Mouse (Mus musculus) midbrain, embryonic 14.5 days (tissue): ENCODE results near the gene Ube2e3. TPM values are rescaled to one million over a fixed set of nuclear protein-coding genes. Genes with fewer than 3 reads are reported as not detected.

Experiments
- ATAC-seq: fragments of 200-750 bp; cut with Nextera tagmentation; 2 replicates; pipeline ENCODE4 v1.8.0; 2017; ENCODE audit warnings: moderate number of reproducible peaks, moderate library complexity; ENCODE audit not compliant: low FRiP score, low TSS enrichment
- DNase-seq: peaks from one replicate; pipeline ENCODE4 v3.0.0-alpha.2; 2015
- H3K27ac ChIP-seq: fragments of 300-500 bp; sonication (generic); replicated peaks from 2 replicates; pipeline ENCODE4 v1.5.1; 2014; ENCODE audit warnings: mild to moderate bottlenecking, low read depth, low read length, moderate library complexity
- H3K27me3 ChIP-seq: fragments of 300-500 bp; sonication (generic); 2 replicates; pipeline ENCODE4 v1.6.1; 2014; ENCODE audit warnings: low read length, control low read depth, mixed read lengths; ENCODE audit not compliant: control insufficient read depth, insufficient read depth
- H3K36me3 ChIP-seq: fragments of 300-500 bp; sonication (generic); 2 replicates; pipeline ENCODE4 v1.6.1; 2014; ENCODE audit warnings: low read length, control low read depth; ENCODE audit not compliant: control insufficient read depth, insufficient read depth
- H3K4me1 ChIP-seq: fragments of 300-500 bp; sonication (generic); 2 replicates; pipeline ENCODE4 v1.6.1; 2014; ENCODE audit warnings: mild to moderate bottlenecking, antibody characterized with exemption, low read length, control low read depth; ENCODE audit not compliant: control insufficient read depth, insufficient read depth
- H3K4me2 ChIP-seq: fragments of 300-500 bp; sonication (generic); 2 replicates; pipeline ENCODE4 v1.6.1; 2014; ENCODE audit warnings: mild to moderate bottlenecking, low read length, moderate library complexity
- H3K4me3 ChIP-seq: fragments of 300-500 bp; sonication (generic); replicated peaks from 2 replicates; pipeline ENCODE4 v1.5.1; 2014; ENCODE audit warnings: low read depth, low read length
- H3K9ac ChIP-seq: fragments of 300-500 bp; sonication (generic); replicated peaks from 2 replicates; pipeline ENCODE4 v1.6.1; 2014; ENCODE audit warnings: mild to moderate bottlenecking, low read length, moderate library complexity
- H3K9me3 ChIP-seq: fragments of 300-500 bp; sonication (generic); 2 replicates; pipeline ENCODE4 v1.6.1; 2016; ENCODE audit warnings: low read length, control low read depth, mixed read lengths; ENCODE audit not compliant: control insufficient read depth
- WGBS: fragments of 180-500 bp; shearing (Covaris S2); extraction: QIAGEN DNeasy Blood & Tissue Kit; methylation state at CpG from one replicate; pipeline ENCODE4 v1.1.7; 2014; 5-methylcytosine and 5-hydroxymethylcytosine counted together
- polyA plus RNA-seq: library from polyadenylated mRNA; unstranded; fragments of >200 nt; fragmentation: Nextera tagmentation; extraction: Ambion mirVana; gene quantifications from 2 replicates; pipeline ENCODE4 v1.2.1, GENCODE M21; 2014

Ube2e3 gene
- polyA plus RNA-seq, 1 experiment from 2014 or later, result 322 TPM

DNA sequence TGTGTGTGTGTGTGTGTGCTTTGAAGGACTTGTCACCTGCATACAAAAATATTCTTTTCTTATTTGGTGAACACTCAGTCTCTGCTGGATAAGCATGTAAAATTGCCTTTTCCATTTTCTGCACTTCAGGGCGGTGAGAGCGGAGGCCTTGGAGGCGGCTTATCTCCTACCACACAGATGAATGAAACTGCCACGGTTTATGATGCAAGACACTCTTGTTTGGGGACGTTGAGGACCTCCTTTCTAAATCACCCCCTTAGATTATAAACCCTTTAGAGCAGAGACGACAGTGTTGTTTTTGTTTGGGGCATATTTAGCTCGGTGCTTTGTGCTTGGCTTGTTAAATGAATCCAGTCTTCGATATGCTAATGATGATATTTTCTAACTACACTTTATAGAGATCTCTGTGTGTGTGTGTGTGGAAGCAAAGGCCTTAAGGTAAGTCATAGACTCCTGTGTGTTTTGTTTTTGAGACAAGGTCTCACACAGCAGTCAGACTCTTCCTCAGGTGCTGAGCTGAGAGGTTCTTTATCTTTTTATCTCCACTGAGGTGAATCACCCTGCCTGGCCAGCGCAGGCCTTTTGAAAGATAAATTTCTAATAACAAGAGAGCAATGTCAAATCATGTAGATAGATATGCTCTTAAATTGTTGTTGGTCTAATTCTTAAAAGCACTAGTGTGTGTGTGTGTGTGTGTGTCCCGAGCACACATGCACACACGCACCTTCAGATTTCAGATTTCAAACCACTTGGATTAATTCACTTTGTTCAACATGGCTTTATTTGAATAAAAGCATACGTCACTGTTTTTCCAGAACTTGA lies 8.4 kb upstream of the Ube2e3 start:
- no peak overlapping the region for H3K9ac ChIP-seq

GRCm38 (mm10) chr2:78860088-78860372 lies 7.9 kb upstream of the Ube2e3 start:
- Histone ChIP-seq H3K4me3 (no peak overlapping the region), H3K9me3 (no peaks in the 10 kb centered on the region), H3K27ac (no peak overlapping the region), H3K4me1 (0 out of 2 replicates have a peak, but pooled peaks cover 2% of the 10 kb centered on the region), H3K27me3 (no peaks in the 10 kb centered on the region), H3K9ac (no peak overlapping the region), H3K4me2 (no peak overlapping the region), H3K36me3 (no peaks in the 10 kb centered on the region)
- 89% methylated on average over 3 of the region's 3 CpGs for WGBS
- DNase-seq, result no peak
- ATAC-seq, result no peak

More for the DNA sequence above, 8.4 kb upstream of the Ube2e3 start:
- Histone ChIP-seq H3K27ac (no peak overlapping the region), H3K36me3 (no peaks in the 10 kb centered on the region), H3K9me3 (no peaks in the 10 kb centered on the region), H3K27me3 (no peaks in the 10 kb centered on the region), H3K4me1 (0 out of 2 replicates have a peak, but pooled peaks cover 2% of the 10 kb centered on the region), H3K4me3 (no peak overlapping the region), H3K4me2 (no peak overlapping the region)
- ATAC-seq, result no peak; the same call in 1 of the 2 replicates
- 68% methylated on average over 12 of the region's 12 CpGs for WGBS
- peak; percentile 55 for DNase-seq

- H3K9me3 ChIP-seq, result no peaks in the 10 kb centered on the region
- H3K4me1 ChIP-seq, result no peaks in the 10 kb centered on the region
- H3K27ac ChIP-seq, result no peak overlapping the region
- H3K27me3 ChIP-seq, result no peaks in the 10 kb centered on the region
- ATAC-seq (no peak), DNase-seq (no peak)
- H3K4me3 ChIP-seq, result no peak overlapping the region
- WGBS, result 95% methylated on average over 3 of the region's 3 CpGs
- no peak overlapping the region for H3K9ac ChIP-seq
- H3K36me3 ChIP-seq, result no peaks in the 10 kb centered on the region
- H3K4me2 ChIP-seq, result no peak overlapping the region
Observed at GRCm38 (mm10) chr2:78864116-78864515, 3.8 kb upstream of the Ube2e3 start.

- WGBS, result 71% methylated on average over 5 of the region's 5 CpGs
- ATAC-seq (no peak), DNase-seq (no peak)
- no peaks in the 10 kb centered on the region for H3K27me3 ChIP-seq
- no peaks in the 10 kb centered on the region for H3K4me1 ChIP-seq
- H3K9me3 ChIP-seq, result no peaks in the 10 kb centered on the region
- no peak overlapping the region for H3K4me3 ChIP-seq
- no peak overlapping the region for H3K9ac ChIP-seq
- H3K36me3 ChIP-seq, result no peaks in the 10 kb centered on the region
- H3K27ac ChIP-seq, result no peak overlapping the region
- no peak overlapping the region for H3K4me2 ChIP-seq
Observed at GRCm38 (mm10) chr2:78864866-78865265, 3.1 kb upstream of the Ube2e3 start.

- Histone ChIP-seq H3K9ac (peak overlapping the region; percentile 99), H3K27ac (peak overlapping the region; percentile 99), H3K36me3 (no peaks in the 10 kb centered on the region), H3K9me3 (no peaks in the 10 kb centered on the region), H3K4me1 (peaks cover 20% of the 10 kb centered on the region), H3K4me3 (peak overlapping the region; percentile 70), H3K27me3 (no peaks in the 10 kb centered on the region), H3K4me2 (peak overlapping the region; percentile 80)
- under 1% methylated on average over 32 of the region's 44 CpGs for WGBS
- ATAC-seq, result peak; percentile 84
- DNase-seq, result peak; percentile 89
Observed at GRCm38 (mm10) chr2:78868511-78868854, 559 bp downstream of the Ube2e3 start.

DNA sequence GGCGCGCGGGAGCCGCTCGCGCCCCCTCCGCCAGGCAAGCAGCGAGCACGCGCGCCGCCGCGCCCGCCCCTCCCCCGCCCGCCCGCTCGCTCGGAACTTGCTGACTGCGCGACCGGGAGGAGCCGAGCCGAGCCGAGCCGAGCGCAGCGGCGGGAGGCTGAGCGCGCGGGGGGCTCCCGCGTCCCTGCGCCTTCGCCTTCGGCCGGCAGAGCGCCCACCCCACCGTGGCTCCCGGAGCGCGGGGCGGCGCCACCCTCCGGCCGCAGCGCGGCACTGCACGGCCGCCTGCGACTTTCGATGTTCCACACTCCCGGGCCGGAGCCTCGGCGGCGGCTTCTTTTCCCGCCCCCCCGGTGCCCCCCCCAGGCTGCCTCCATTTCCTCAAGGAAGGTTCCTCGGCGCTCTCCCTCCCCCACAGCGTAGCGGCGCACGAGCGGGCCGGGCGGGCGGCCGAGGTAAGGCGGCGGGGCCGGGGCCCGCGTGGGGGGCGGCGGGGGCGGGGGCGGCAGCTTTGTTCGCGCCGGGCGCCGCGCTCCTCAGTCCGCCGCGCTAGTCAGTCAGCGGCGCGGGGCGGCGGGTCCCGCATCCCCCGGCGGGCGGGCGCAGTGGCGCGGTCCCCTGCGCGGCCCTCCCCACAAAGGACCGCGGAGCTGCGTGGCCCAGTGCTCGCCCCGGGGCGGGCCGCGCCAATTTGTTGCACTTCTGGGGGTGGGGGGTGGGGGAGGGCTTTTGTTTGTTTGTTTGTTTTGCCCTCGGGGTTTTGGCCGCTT lies 1.2 kb downstream of the Ube2e3 start:
- Histone ChIP-seq H3K4me3 (peak overlapping the region; percentile 70), H3K4me1 (peaks cover 24% of the 10 kb centered on the region)
- WGBS, result under 1% methylated on average over 77 of the region's 114 CpGs

DNA sequence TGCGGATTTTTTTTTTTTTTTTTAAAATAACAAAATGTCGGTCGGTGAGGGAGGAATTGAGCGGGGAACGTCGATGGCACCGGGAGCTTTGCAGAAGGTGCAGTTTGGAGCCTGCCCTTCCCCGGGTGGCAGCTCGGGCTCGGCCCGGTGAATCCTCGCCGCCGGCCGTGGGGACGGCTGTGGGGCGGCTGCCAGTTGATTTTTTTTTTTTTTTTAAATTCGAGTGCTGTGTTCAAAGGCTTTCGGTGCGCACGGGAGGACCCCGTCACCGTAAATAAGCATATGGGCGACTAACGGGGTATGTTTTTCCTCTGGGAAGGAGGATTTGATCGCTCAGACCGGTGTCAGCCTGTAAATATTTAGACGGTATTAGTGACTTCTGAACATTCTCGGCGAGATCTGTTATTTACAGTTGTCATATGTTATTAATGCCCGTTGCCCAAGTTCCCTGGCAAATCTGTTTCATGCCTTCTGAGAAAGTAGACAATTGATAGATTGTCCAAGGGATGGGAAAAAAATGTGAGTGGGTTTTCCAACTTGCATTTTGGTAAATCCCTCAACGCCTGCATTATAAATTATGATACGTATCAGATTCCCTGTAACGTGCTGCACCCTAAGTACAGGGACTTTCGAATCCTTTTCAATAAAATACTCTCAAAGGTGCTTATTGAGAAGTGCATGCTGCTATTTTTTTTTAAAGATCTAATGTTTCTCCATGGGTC lies 2.0 kb downstream of the Ube2e3 start:
- Histone ChIP-seq H3K9me3 (no peaks in the 10 kb centered on the region), H3K27ac (peak overlapping the region; percentile 99), H3K36me3 (no peaks in the 10 kb centered on the region), H3K9ac (peak overlapping the region; percentile 99), H3K4me2 (peak overlapping the region; percentile 80), H3K27me3 (no peaks in the 10 kb centered on the region), H3K4me3 (peak overlapping the region; percentile 70), H3K4me1 (peaks cover 29% of the 10 kb centered on the region)
- 1% methylated on average over 35 of the region's 35 CpGs for WGBS
- no peak for ATAC-seq
- DNase-seq, result no peak

More for the DNA sequence above, 1.2 kb downstream of the Ube2e3 start:
- no peaks in the 10 kb centered on the region for H3K36me3 ChIP-seq
- H3K27ac ChIP-seq, result peak overlapping the region; percentile 99
- H3K9me3 ChIP-seq, result no peaks in the 10 kb centered on the region
- ATAC-seq (peak; percentile 97), DNase-seq (peak; percentile 97)
- H3K27me3 ChIP-seq, result no peaks in the 10 kb centered on the region
- peak overlapping the region; percentile 80 for H3K4me2 ChIP-seq
- peak overlapping the region; percentile 99 for H3K9ac ChIP-seq

GRCm38 (mm10) chr2:78870443-78871025 lies 2.6 kb downstream of the Ube2e3 start:
- H3K9ac ChIP-seq, result peak overlapping the region; percentile 99
- no peaks in the 10 kb centered on the region for H3K27me3 ChIP-seq
- WGBS, result 3% methylated on average over 10 of the region's 10 CpGs
- peak overlapping the region; percentile 70 for H3K4me3 ChIP-seq
- ATAC-seq, result no peak
- peak overlapping the region; percentile 10 for H3K27ac ChIP-seq
- DNase-seq, result peak; percentile 49
- peak overlapping the region; percentile 80 for H3K4me2 ChIP-seq
- no peaks in the 10 kb centered on the region for H3K9me3 ChIP-seq
- peaks cover 35% of the 10 kb centered on the region for H3K4me1 ChIP-seq
- no peaks in the 10 kb centered on the region for H3K36me3 ChIP-seq
